Mouse (Mus musculus): ENCODE measurements around the gene Hist1h4a. TPM values are rescaled to one million over a fixed set of nuclear protein-coding genes. Genes with fewer than 3 reads are reported as not detected.

Gene Hist1h4a
- polyA plus RNA-seq (2014; fragmentation: Nextera tagmentation; extraction: Ambion mirVana) = 1.0 TPM in 1 of 2 replicates, not detected in the other

GRCm38 (mm10) chr13:23760972-23761864, at the start of gene Hist1h4a:
Gene Hist1h4a, minus strand, starts transcription at chr13:23761230.
- Histone ChIP-seq H3K4me1 (ENCODE audit: control insufficient read depth, insufficient read depth, low read length) (peaks cover 19% of the 10 kb centered on the region), H3K9me3 (replicated peaks; ENCODE audit: control insufficient read depth, low read length) (no peaks in the 10 kb centered on the region), H3K36me3 (ENCODE audit: control insufficient read depth, insufficient read depth, low read length) (no peaks in the 10 kb centered on the region), H3K9ac (ENCODE audit: low read depth, low read length) (peak within 1 kb of the TSS; percentile 81), H3K4me2 (peak within 1 kb of the TSS; percentile 95), H3K4me3 (ENCODE audit: low read depth, low read length) (peak within 1 kb of the TSS; percentile 56), H3K27me3 (ENCODE audit: control insufficient read depth, insufficient read depth, low read length) (no peaks in the 10 kb centered on the region), H3K27ac (ENCODE audit: low read depth, low read length) (peak within 1 kb of the TSS; percentile 98)
- peak; percentile 74 for ATAC-seq (replicated peaks; ENCODE audit: insufficient number of reproducible peaks, low FRiP score, low TSS enrichment)
- under 1% methylated on average over 67 of the region's 72 CpGs for WGBS (ENCODE audit: insufficient replicate concordance)

- WGBS (ENCODE audit: insufficient replicate concordance) = 78% methylated on average over 15 of the region's 15 CpGs
- no peak within 1 kb of the TSS for H3K4me3 ChIP-seq (ENCODE audit: low read depth, low read length)
- no peak within 1 kb of the TSS for H3K9ac ChIP-seq (ENCODE audit: low read depth, low read length)
- no peaks in the 10 kb centered on the region for H3K9me3 ChIP-seq (replicated peaks; ENCODE audit: control insufficient read depth, low read length)
- H3K27me3 ChIP-seq (ENCODE audit: control insufficient read depth, insufficient read depth, low read length) = no peaks in the 10 kb centered on the region
- no peaks in the 10 kb centered on the region for H3K36me3 ChIP-seq (ENCODE audit: control insufficient read depth, insufficient read depth, low read length)
- ATAC-seq (replicated peaks; ENCODE audit: insufficient number of reproducible peaks, low FRiP score, low TSS enrichment) = no peak
- no peak within 1 kb of the TSS for H3K4me2 ChIP-seq
- no peak within 1 kb of the TSS for H3K27ac ChIP-seq (ENCODE audit: low read depth, low read length)
- H3K4me1 ChIP-seq (ENCODE audit: control insufficient read depth, insufficient read depth, low read length) = no peaks in the 10 kb centered on the region
These were observed 45.5 kb upstream of the Hist1h4a start, which contains the start of gene Slc17a2 for GRCm38 (mm10) chr13:23806422-23807052. Gene Slc17a2, plus strand, starts transcription at chr13:23806993.

GRCm38 (mm10) chr13:23804532-23804931, 43.5 kb upstream of the Hist1h4a start:
- WGBS (ENCODE audit: insufficient replicate concordance) = 66% methylated on average over 2 of the region's 2 CpGs
- Histone ChIP-seq H3K27me3 (ENCODE audit: control insufficient read depth, insufficient read depth, low read length) (no peaks in the 10 kb centered on the region), H3K4me3 (ENCODE audit: low read depth, low read length) (no peak overlapping the region), H3K9me3 (replicated peaks; ENCODE audit: control insufficient read depth, low read length) (no peaks in the 10 kb centered on the region), H3K4me2 (no peak overlapping the region), H3K27ac (ENCODE audit: low read depth, low read length) (no peak overlapping the region), H3K36me3 (ENCODE audit: control insufficient read depth, insufficient read depth, low read length) (no peaks in the 10 kb centered on the region), H3K9ac (ENCODE audit: low read depth, low read length) (no peak overlapping the region), H3K4me1 (ENCODE audit: control insufficient read depth, insufficient read depth, low read length) (no peaks in the 10 kb centered on the region)
- ATAC-seq (replicated peaks; ENCODE audit: insufficient number of reproducible peaks, low FRiP score, low TSS enrichment) = no peak

GRCm38 (mm10) chr13:23799405-23799804, 38.4 kb upstream of the Hist1h4a start:
- ATAC-seq (replicated peaks; ENCODE audit: insufficient number of reproducible peaks, low FRiP score, low TSS enrichment) = no peak
- no peak overlapping the region for H3K4me2 ChIP-seq
- 72% methylated on average over 5 of the region's 5 CpGs for WGBS (ENCODE audit: insufficient replicate concordance)

GRCm38 (mm10) chr13:23792520-23792919, 31.5 kb upstream of the Hist1h4a start:
- Histone ChIP-seq H3K27me3 (ENCODE audit: control insufficient read depth, insufficient read depth, low read length) (no peaks in the 10 kb centered on the region), H3K4me1 (ENCODE audit: control insufficient read depth, insufficient read depth, low read length) (no peaks in the 10 kb centered on the region), H3K9me3 (replicated peaks; ENCODE audit: control insufficient read depth, low read length) (no peaks in the 10 kb centered on the region), H3K27ac (ENCODE audit: low read depth, low read length) (no peak overlapping the region), H3K36me3 (ENCODE audit: control insufficient read depth, insufficient read depth, low read length) (no peaks in the 10 kb centered on the region), H3K9ac (ENCODE audit: low read depth, low read length) (no peak overlapping the region), H3K4me3 (ENCODE audit: low read depth, low read length) (no peak overlapping the region), H3K4me2 (no peak overlapping the region)
- WGBS (ENCODE audit: insufficient replicate concordance) = 48% methylated on average over 2 of the region's 2 CpGs
- no peak for ATAC-seq (replicated peaks; ENCODE audit: insufficient number of reproducible peaks, low FRiP score, low TSS enrichment)

More at GRCm38 (mm10) chr13:23799405-23799804, 38.4 kb upstream of the Hist1h4a start:
- Histone ChIP-seq H3K4me3 (ENCODE audit: low read depth, low read length) (no peak overlapping the region), H3K27me3 (ENCODE audit: control insufficient read depth, insufficient read depth, low read length) (no peaks in the 10 kb centered on the region), H3K4me1 (ENCODE audit: control insufficient read depth, insufficient read depth, low read length) (no peaks in the 10 kb centered on the region), H3K36me3 (ENCODE audit: control insufficient read depth, insufficient read depth, low read length) (no peaks in the 10 kb centered on the region), H3K27ac (ENCODE audit: low read depth, low read length) (no peak overlapping the region), H3K9me3 (replicated peaks; ENCODE audit: control insufficient read depth, low read length) (no peaks in the 10 kb centered on the region), H3K9ac (ENCODE audit: low read depth, low read length) (no peak overlapping the region)

GRCm38 (mm10) chr13:23779025-23779424, 18.0 kb upstream of the Hist1h4a start:
- Histone ChIP-seq H3K4me3 (ENCODE audit: low read depth, low read length) (no peak overlapping the region), H3K9ac (ENCODE audit: low read depth, low read length) (no peak overlapping the region), H3K4me1 (ENCODE audit: control insufficient read depth, insufficient read depth, low read length) (no peaks in the 10 kb centered on the region), H3K36me3 (ENCODE audit: control insufficient read depth, insufficient read depth, low read length) (no peaks in the 10 kb centered on the region), H3K9me3 (replicated peaks; ENCODE audit: control insufficient read depth, low read length) (no peaks in the 10 kb centered on the region), H3K4me2 (no peak overlapping the region), H3K27ac (ENCODE audit: low read depth, low read length) (no peak overlapping the region), H3K27me3 (ENCODE audit: control insufficient read depth, insufficient read depth, low read length) (no peaks in the 10 kb centered on the region)
- ATAC-seq (replicated peaks; ENCODE audit: insufficient number of reproducible peaks, low FRiP score, low TSS enrichment) = no peak
- 49% methylated on average over 4 of the region's 4 CpGs for WGBS (ENCODE audit: insufficient replicate concordance)

- no peak overlapping the region for H3K27ac ChIP-seq (ENCODE audit: low read depth, low read length)
- H3K4me2 ChIP-seq = no peak overlapping the region
- no peak overlapping the region for H3K9ac ChIP-seq (ENCODE audit: low read depth, low read length)
- H3K9me3 ChIP-seq (replicated peaks; ENCODE audit: control insufficient read depth, low read length) = no peaks in the 10 kb centered on the region
- H3K4me1 ChIP-seq (ENCODE audit: control insufficient read depth, insufficient read depth, low read length) = no peaks in the 10 kb centered on the region
- H3K36me3 ChIP-seq (ENCODE audit: control insufficient read depth, insufficient read depth, low read length) = no peaks in the 10 kb centered on the region
- WGBS (ENCODE audit: insufficient replicate concordance) = 89% methylated on average over 7 of the region's 7 CpGs
- no peaks in the 10 kb centered on the region for H3K27me3 ChIP-seq (ENCODE audit: control insufficient read depth, insufficient read depth, low read length)
- ATAC-seq (replicated peaks; ENCODE audit: insufficient number of reproducible peaks, low FRiP score, low TSS enrichment) = no peak
- no peak overlapping the region for H3K4me3 ChIP-seq (ENCODE audit: low read depth, low read length)
These were observed 17.3 kb upstream of the Hist1h4a start for GRCm38 (mm10) chr13:23778339-23778738.

GRCm38 (mm10) chr13:23772561-23773313, 11.7 kb upstream of the Hist1h4a start:
- H3K27me3 ChIP-seq (ENCODE audit: control insufficient read depth, insufficient read depth, low read length) = no peaks in the 10 kb centered on the region
- no peaks in the 10 kb centered on the region for H3K36me3 ChIP-seq (ENCODE audit: control insufficient read depth, insufficient read depth, low read length)
- H3K4me3 ChIP-seq (ENCODE audit: low read depth, low read length) = peak overlapping the region; percentile 16; the same call in 1 of the 2 replicates
- no peak overlapping the region for H3K9ac ChIP-seq (ENCODE audit: low read depth, low read length)
- H3K4me2 ChIP-seq = peak overlapping the region; percentile 56
- H3K9me3 ChIP-seq (replicated peaks; ENCODE audit: control insufficient read depth, low read length) = no peaks in the 10 kb centered on the region
- WGBS (ENCODE audit: insufficient replicate concordance) = 15% methylated on average over 21 of the region's 21 CpGs
- H3K27ac ChIP-seq (ENCODE audit: low read depth, low read length) = no peak overlapping the region
- H3K4me1 ChIP-seq (ENCODE audit: control insufficient read depth, insufficient read depth, low read length) = no peaks in the 10 kb centered on the region
- peak; percentile 87 for ATAC-seq (replicated peaks; ENCODE audit: insufficient number of reproducible peaks, low FRiP score, low TSS enrichment)

Data from heart, embryonic 11.5 days (tissue).